Mouse (Mus musculus) kidney, postnatal 0 days (tissue): ENCODE data around the gene Cfap126. TPM values are rescaled to one million over a fixed set of nuclear protein-coding genes. Genes with fewer than 3 reads are reported as not detected.
"Not testable (repeated sequence)": the region's sequence is repeated elsewhere in the genome, so short reads cannot be mapped to it uniquely, and the experiment has no call there.

ENCODE experiments used
- ATAC-seq: fragments of 200-750 bp; cut with Nextera tagmentation; replicated peaks from 2 replicates; pipeline ENCODE4 v1.8.0; 2017; ENCODE audit warnings: low read depth, moderate number of reproducible peaks, moderate TSS enrichment, moderate library complexity; ENCODE audit not compliant: low FRiP score
- DNase-seq: peaks from one replicate; pipeline ENCODE4 v3.0.0-alpha.2; 2016; ENCODE audit warnings: low spot score
- H3K27ac ChIP-seq: fragments of 300-500 bp; sonication (generic); 2 replicates; pipeline ENCODE4 v1.5.1; 2014; ENCODE audit warnings: mild to moderate bottlenecking
- H3K27me3 ChIP-seq: fragments of 300-500 bp; sonication (generic); 2 replicates; pipeline ENCODE4 v1.6.1; 2014; ENCODE audit warnings: low read length, mixed read lengths; ENCODE audit not compliant: insufficient read depth
- H3K36me3 ChIP-seq: fragments of 300-500 bp; sonication (generic); 2 replicates; pipeline ENCODE4 v1.6.1; 2014; ENCODE audit warnings: low read length, mixed read lengths; ENCODE audit not compliant: insufficient read depth
- H3K4me1 ChIP-seq: fragments of 300-500 bp; sonication (generic); replicated peaks from 2 replicates; pipeline ENCODE4 v1.6.1; 2014; ENCODE audit warnings: antibody characterized with exemption, low read length, mixed read lengths; ENCODE audit not compliant: insufficient read depth
- H3K4me2 ChIP-seq: fragments of 300-500 bp; sonication (generic); 2 replicates; pipeline ENCODE4 v1.6.1; 2014; ENCODE audit warnings: mild to moderate bottlenecking, low read length, moderate library complexity, mixed read lengths
- H3K4me3 ChIP-seq: fragments of 300-500 bp; sonication (generic); replicated peaks from 2 replicates; pipeline ENCODE4 v1.5.1; 2014; ENCODE audit warnings: low read depth, low read length
- H3K9ac ChIP-seq: fragments of 300-500 bp; sonication (generic); 2 replicates; pipeline ENCODE4 v1.6.1; 2014; ENCODE audit warnings: low read depth, low read length
- H3K9me3 ChIP-seq: fragments of 300-500 bp; sonication (generic); replicated peaks from 2 replicates; pipeline ENCODE4 v1.6.1; 2016; ENCODE audit warnings: low read length, inconsistent platforms, mixed read lengths
- CTCF ChIP-seq: IDR thresholded peaks from 2 replicates; pipeline ENCODE4 v1.5.1; 2016; ENCODE audit warnings: antibody characterized with exemption, low read depth, mild to moderate bottlenecking, moderate library complexity
- WGBS: fragments of 180-500 bp; shearing (Covaris S2); extraction: QIAGEN DNeasy Blood & Tissue Kit; methylation state at CpG from one replicate; pipeline ENCODE4 v1.1.7; 2014; 5-methylcytosine and 5-hydroxymethylcytosine counted together
- polyA plus RNA-seq: library from polyadenylated mRNA; unstranded; fragments of >200 nt; fragmentation: Nextera tagmentation; extraction: Ambion mirVana; gene quantifications from 2 replicates; pipeline ENCODE4 v1.2.1, GENCODE M21; 2015

Cfap126 gene
- polyA plus RNA-seq, 1 experiment from 2014 or later, result 4.6 TPM

- peak overlapping the region; percentile 54 for H3K9ac ChIP-seq
- WGBS, result 1% methylated on average over 24 of the region's 26 CpGs
- H3K4me1 ChIP-seq, result no peaks in the 10 kb centered on the region
- TF ChIP-seq CTCF, result no peak
- H3K9me3 ChIP-seq, result no peaks in the 10 kb centered on the region
- H3K27ac ChIP-seq, result no peak overlapping the region
- no peak for ATAC-seq
- peak overlapping the region; percentile 38 for H3K4me3 ChIP-seq
- 0 out of 2 replicates have a peak, but pooled peaks cover 6% of the 10 kb centered on the region for H3K27me3 ChIP-seq
- no peak for DNase-seq
- H3K4me2 ChIP-seq, result peak overlapping the region; percentile 61
- H3K36me3 ChIP-seq, result no peaks in the 10 kb centered on the region
Observed at GRCm38 (mm10) chr1:171085718-171086117, 28.0 kb upstream of the Cfap126 start.

- H3K9ac ChIP-seq, H3K27me3 ChIP-seq, DNase-seq, H3K9me3 ChIP-seq, H3K27ac ChIP-seq, H3K4me3 ChIP-seq, H3K4me1 ChIP-seq, H3K4me2 ChIP-seq, H3K36me3 ChIP-seq, ATAC-seq: not testable (repeated sequence)
- 4% methylated on average over 10 of the region's 10 CpGs for WGBS
Observed at GRCm38 (mm10) chr1:171088237-171088869, 25.4 kb upstream of the Cfap126 start.

- H3K9ac ChIP-seq, result no peak overlapping the region
- no peak overlapping the region for H3K4me3 ChIP-seq
- no peaks in the 10 kb centered on the region for H3K4me1 ChIP-seq
- ATAC-seq, result no peak
- no peak overlapping the region for H3K27ac ChIP-seq
- no peaks in the 10 kb centered on the region for H3K36me3 ChIP-seq
- H3K9me3 ChIP-seq, result no peaks in the 10 kb centered on the region
- H3K4me2 ChIP-seq, result no peak overlapping the region
- no peak for DNase-seq
- no peak for TF ChIP-seq CTCF
- 89% methylated on average over 1 of the region's 1 CpGs for WGBS
- H3K27me3 ChIP-seq, result 0 out of 2 replicates have a peak, but pooled peaks cover 6% of the 10 kb centered on the region
Observed at GRCm38 (mm10) chr1:171089891-171090290, 23.8 kb upstream of the Cfap126 start.

- 0 out of 2 replicates have a peak, but pooled peaks cover 6% of the 10 kb centered on the region for H3K27me3 ChIP-seq
- 57% methylated on average over 2 of the region's 2 CpGs for WGBS
- DNase-seq, result no peak
- H3K4me1 ChIP-seq, result no peaks in the 10 kb centered on the region
- no peak overlapping the region for H3K9ac ChIP-seq
- no peak overlapping the region for H3K27ac ChIP-seq
- no peaks in the 10 kb centered on the region for H3K36me3 ChIP-seq
- no peaks in the 10 kb centered on the region for H3K9me3 ChIP-seq
- no peak for TF ChIP-seq CTCF
- no peak for ATAC-seq
- no peak overlapping the region for H3K4me3 ChIP-seq
- H3K4me2 ChIP-seq, result no peak overlapping the region
Observed at GRCm38 (mm10) chr1:171090761-171091160, 23.0 kb upstream of the Cfap126 start.

- no peak for TF ChIP-seq CTCF
- H3K4me2 ChIP-seq, result no peak overlapping the region
- H3K36me3 ChIP-seq, result no peaks in the 10 kb centered on the region
- H3K9ac ChIP-seq, result no peak overlapping the region
- no peak for ATAC-seq
- no peaks in the 10 kb centered on the region for H3K9me3 ChIP-seq
- H3K27ac ChIP-seq, result no peak overlapping the region
- no peaks in the 10 kb centered on the region for H3K27me3 ChIP-seq
- H3K4me1 ChIP-seq, result no peaks in the 10 kb centered on the region
- no peak overlapping the region for H3K4me3 ChIP-seq
- DNase-seq, result no peak
- WGBS, result 58% methylated on average over 4 of the region's 4 CpGs
Observed at GRCm38 (mm10) chr1:171094424-171094823, 19.3 kb upstream of the Cfap126 start.

- H3K36me3 ChIP-seq, result no peaks in the 10 kb centered on the region
- no peak for TF ChIP-seq CTCF
- no peaks in the 10 kb centered on the region for H3K9me3 ChIP-seq
- WGBS, result 14% methylated on average over 10 of the region's 10 CpGs
- H3K4me2 ChIP-seq, result peak overlapping the region; percentile 43
- peak; percentile 40 for DNase-seq
- no peak overlapping the region for H3K27ac ChIP-seq
- no peak for ATAC-seq
- no peaks in the 10 kb centered on the region for H3K27me3 ChIP-seq
- no peaks in the 10 kb centered on the region for H3K4me1 ChIP-seq
- H3K9ac ChIP-seq, result no peak overlapping the region
- H3K4me3 ChIP-seq, result no peak overlapping the region; the same call in 1 of the 2 replicates
Observed at GRCm38 (mm10) chr1:171096110-171096964, 17.4 kb upstream of the Cfap126 start.
